Mouse (Mus musculus) lung, adult 2 months (tissue): ENCODE measurements around the gene Gtf2ird1.

Source experiments
- CTCF ChIP-seq: fragments of 200-500 bp; IDR thresholded peaks from 2 replicates; pipeline ENCODE4 v1.5.1; 2011; ENCODE audit warnings: mild to moderate bottlenecking, low read length, control low read depth; ENCODE audit not compliant: insufficient read depth
- POLR2A ChIP-seq: fragments of 200-500 bp; IDR thresholded peaks from 2 replicates; pipeline ENCODE4 v1.6.1; 2011; ENCODE audit warnings: low read depth, mild to moderate bottlenecking, control low read depth, low read length, borderline replicate concordance; ENCODE audit errors: extremely low read depth

DNA sequence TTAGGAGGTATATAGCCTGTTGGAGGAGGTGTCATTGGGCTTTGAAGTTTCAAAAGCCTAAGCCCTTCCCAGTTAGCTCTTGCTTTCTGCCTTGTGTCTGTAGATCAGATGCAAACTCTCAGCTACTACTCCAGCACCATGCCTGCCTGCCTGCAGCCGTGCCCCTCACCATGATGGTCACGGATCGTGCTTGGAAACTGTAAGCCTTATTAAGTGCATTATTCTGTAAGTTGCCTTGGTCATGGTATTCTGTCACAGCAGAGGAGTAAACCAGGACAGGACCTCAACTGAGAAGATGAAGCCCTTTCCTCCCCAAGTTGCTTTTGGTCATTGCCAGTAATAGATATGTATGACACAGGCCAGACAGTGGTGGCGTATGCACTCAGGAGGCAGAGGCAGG lies 32.1 kb upstream of the Gtf2ird1 start:
- TF ChIP-seq CTCF = no peak
- TF ChIP-seq POLR2A = no peak
